Mouse (Mus musculus): ENCODE data around the gene Kcnj6.
A peak's percentile ranks its signal among the peaks of the same experiment; 100 is the strongest.

Gene Kcnj6

GRCm38 (mm10) chr16:94931343-94932301 is 65.9 kb downstream of the Kcnj6 start:
- peak; percentile 81 to 82 for DNase-seq

GRCm38 (mm10) chr16:94925364-94925763 is 72.1 kb downstream of the Kcnj6 start:
- no peak for DNase-seq

GRCm38 (mm10) chr16:94919177-94919576 is 78.3 kb downstream of the Kcnj6 start:
- DNase-seq, result no peak

- DNase-seq, result no peak
Observed at GRCm38 (mm10) chr16:94906026-94906425, 91.5 kb downstream of the Kcnj6 start.

GRCm38 (mm10) chr16:94898832-94899231 is 98.7 kb downstream of the Kcnj6 start:
- DNase-seq, result no peak

- DNase-seq, result no peak
Observed at GRCm38 (mm10) chr16:94892162-94892650, 105.3 kb downstream of the Kcnj6 start.

GRCm38 (mm10) chr16:94890581-94890980 is 106.9 kb downstream of the Kcnj6 start:
- DNase-seq, result no peak

GRCm38 (mm10) chr16:94890056-94890455 is 107.4 kb downstream of the Kcnj6 start:
- DNase-seq, result peak; percentile 66 to 74

- DNase-seq, result no peak
Observed at GRCm38 (mm10) chr16:94888554-94888953, 108.9 kb downstream of the Kcnj6 start.

- DNase-seq, result peak; percentile 20 to 38
Observed at GRCm38 (mm10) chr16:94886398-94886797, 111.1 kb downstream of the Kcnj6 start.

- DNase-seq, result peak; percentile 67 to 70
Observed at GRCm38 (mm10) chr16:94885062-94885461, 112.4 kb downstream of the Kcnj6 start.

- peak; percentile 57 to 61 for DNase-seq
Observed at GRCm38 (mm10) chr16:94883909-94884308, 113.6 kb downstream of the Kcnj6 start.

GRCm38 (mm10) chr16:94883196-94883595 is 114.3 kb downstream of the Kcnj6 start:
- no peak for DNase-seq

GRCm38 (mm10) chr16:94882111-94882510 is 115.4 kb downstream of the Kcnj6 start:
- DNase-seq, result no peak

- DNase-seq, result peak in 1 of 2 experiments; percentile 6
Observed at GRCm38 (mm10) chr16:94872614-94873272, 124.8 kb downstream of the Kcnj6 start.

- DNase-seq, result peak in 1 of 2 experiments; percentile 38
Observed at GRCm38 (mm10) chr16:94868354-94868753, 129.1 kb downstream of the Kcnj6 start.

- DNase-seq, result no peak
Observed at GRCm38 (mm10) chr16:94866300-94866956, 131.1 kb downstream of the Kcnj6 start.

GRCm38 (mm10) chr16:94865796-94866195 is 131.7 kb downstream of the Kcnj6 start:
- DNase-seq, result no peak

- peak; percentile 51 to 65 for DNase-seq
Observed at GRCm38 (mm10) chr16:94865101-94865500, 132.4 kb downstream of the Kcnj6 start.

- DNase-seq, result no peak
Observed at GRCm38 (mm10) chr16:94863475-94863874, 134.0 kb downstream of the Kcnj6 start.

- no peak for DNase-seq
Observed at GRCm38 (mm10) chr16:94855990-94856389, 141.5 kb downstream of the Kcnj6 start.

- no peak for DNase-seq
Observed at GRCm38 (mm10) chr16:94852407-94853160, 144.9 kb downstream of the Kcnj6 start.

All from cerebellum, postnatal 36 days (tissue).